Mouse (Mus musculus) embryonic fibroblast, embryonic 13.5 days (primary cell): ENCODE measurements around the gene Ppp2r3c. TPM values are rescaled to one million over a fixed set of nuclear protein-coding genes. Genes with fewer than 3 reads are reported as not detected.
"Not testable (repeated sequence)": the region's sequence is repeated elsewhere in the genome, so short reads cannot be mapped to it uniquely, and the experiment has no call there.

ENCODE experiments used
- H3K27ac ChIP-seq: 2 replicates; pipeline ENCODE4 v1.5.1; 2012; ENCODE audit warnings: low read length, control low read depth, inconsistent platforms; ENCODE audit not compliant: insufficient read depth
- H3K4me1 ChIP-seq: 2 replicates; pipeline ENCODE4 v1.6.1; 2011; ENCODE audit warnings: low read length; ENCODE audit not compliant: control insufficient read depth, insufficient read depth
- H3K4me3 ChIP-seq: 2 replicates; pipeline ENCODE4 v1.5.1; 2011; ENCODE audit warnings: mild to moderate bottlenecking, control low read depth, low read length; ENCODE audit not compliant: insufficient read depth
- CTCF ChIP-seq: IDR thresholded peaks from 2 replicates; pipeline ENCODE4 v1.5.1; 2011; ENCODE audit warnings: mild to moderate bottlenecking, control low read depth, low read length, moderate library complexity, borderline replicate concordance; ENCODE audit not compliant: insufficient read depth
- POLR2A ChIP-seq: IDR thresholded peaks from 2 replicates; pipeline ENCODE4 v1.6.1; 2011; ENCODE audit warnings: low read depth, mild to moderate bottlenecking, control low read depth, low read length, moderate library complexity
- polyA plus RNA-seq: library from polyadenylated mRNA; stranded (reverse); fragments of >200 nt; gene quantifications from 2 replicates; pipeline ENCODE4 v1.2.4, GENCODE M21; 2011; ENCODE audit warnings: low read depth; ENCODE audit not compliant: missing spikeins, insufficient read length

The Ppp2r3c gene
- 27.2 and 31.0 TPM in 2 replicates for polyA plus RNA-seq

DNA sequence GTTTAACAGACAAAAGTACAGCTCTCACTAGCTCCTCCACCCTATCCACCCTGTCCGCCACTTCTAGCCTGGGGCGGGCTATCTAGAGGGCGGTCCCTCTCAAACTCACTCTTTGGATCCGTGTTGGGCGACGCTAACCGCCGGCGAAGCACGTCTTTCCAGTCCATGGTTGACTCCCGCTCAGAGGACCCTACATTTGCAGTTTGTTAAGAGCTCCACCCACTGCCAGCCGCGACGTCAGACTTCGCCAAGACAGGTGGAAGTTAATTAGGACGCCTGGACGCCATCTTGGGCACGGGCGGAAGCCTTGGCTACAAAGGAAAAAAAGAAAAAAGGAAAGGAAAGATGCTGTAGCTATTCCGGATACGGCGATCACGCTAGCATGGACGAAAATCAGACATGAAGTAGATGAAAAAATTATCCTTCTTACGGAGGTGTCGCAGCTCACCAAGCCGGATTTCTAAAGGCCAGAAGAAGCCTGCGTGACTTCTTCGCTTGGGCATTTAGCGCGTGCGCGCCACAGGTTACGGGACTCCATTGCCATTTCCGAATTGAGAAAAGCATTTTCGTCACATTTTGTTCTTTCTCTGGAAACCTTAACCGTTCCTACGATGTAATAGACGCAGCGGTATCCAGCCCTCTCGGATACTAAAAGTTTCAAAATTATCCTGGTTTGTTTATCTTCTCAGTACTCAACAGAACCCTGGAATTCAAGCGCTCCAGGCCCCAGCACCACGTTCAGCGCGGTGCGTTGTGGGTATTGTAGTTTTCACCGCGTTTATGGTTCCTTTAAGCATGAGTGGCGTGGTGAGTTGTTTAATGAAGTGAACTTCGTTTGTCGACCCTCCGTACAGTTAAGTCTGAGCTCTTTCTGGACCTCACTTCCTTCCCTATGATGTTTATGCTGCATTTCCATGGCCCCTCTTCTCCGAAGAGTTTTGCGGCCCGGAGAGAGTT lies at the start of gene Ppp2r3c:
Gene Ppp2r3c (minus strand): TSS at position 514 of the 957 bp plus-strand sequence.
- H3K4me3 ChIP-seq: peak within 1 kb of the TSS; percentile 90
- H3K27ac ChIP-seq: peak within 1 kb of the TSS; percentile 98
- TF ChIP-seq POLR2A (peak; percentile 80), CTCF (no peak)
- H3K4me1 ChIP-seq: peaks cover 6% of the 10 kb centered on the region; the same call in 1 of the 2 replicates

DNA sequence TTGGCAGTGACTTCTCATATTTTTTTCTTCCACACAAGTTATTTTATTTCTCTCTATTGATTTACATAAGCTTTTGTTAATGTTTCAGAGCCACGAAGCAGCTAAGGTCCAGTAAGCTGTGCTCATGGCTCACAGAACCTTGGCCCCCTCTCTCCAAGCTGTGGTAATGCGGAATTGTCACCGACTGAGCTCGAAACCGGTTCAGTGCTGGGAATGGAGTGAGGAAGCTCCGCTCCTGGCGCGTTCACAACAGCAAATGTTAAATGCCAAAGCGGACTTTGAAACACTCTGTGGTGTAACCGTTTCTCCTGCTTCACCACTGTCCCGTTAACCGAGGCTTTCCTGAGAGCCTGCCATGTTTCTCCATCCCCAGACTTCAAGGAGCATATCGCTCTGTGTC lies 41.8 kb upstream of the Ppp2r3c start:
- TF ChIP-seq CTCF: no peak
- TF ChIP-seq POLR2A: no peak
- Histone ChIP-seq H3K4me3 (no peak overlapping the region), H3K4me1 (peaks cover 6% of the 10 kb centered on the region), H3K27ac (no peak overlapping the region)

DNA sequence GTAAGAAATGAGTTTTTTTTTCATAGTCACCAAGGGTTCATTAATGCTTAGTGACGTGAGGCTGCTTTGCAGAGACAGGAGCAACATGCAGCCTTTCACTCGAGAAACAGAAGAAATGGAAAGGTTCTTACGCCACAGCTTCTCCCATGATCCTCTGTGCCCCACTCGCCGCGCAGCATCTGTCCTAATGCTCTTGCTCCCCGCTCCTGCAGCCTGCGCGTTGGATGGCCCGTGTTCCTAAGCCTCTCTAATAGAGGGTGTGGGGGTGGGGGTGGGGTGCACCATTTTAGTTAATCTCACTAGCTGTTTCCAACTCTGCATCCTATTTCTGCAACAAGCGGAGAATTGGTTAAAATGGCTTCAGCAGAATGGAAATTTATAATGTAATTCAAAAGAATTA lies 41.2 kb upstream of the Ppp2r3c start:
- no peak overlapping the region; the same call in 1 of the 2 replicates for H3K27ac ChIP-seq
- no peak overlapping the region for H3K4me3 ChIP-seq
- peaks cover 6% of the 10 kb centered on the region for H3K4me1 ChIP-seq
- TF ChIP-seq POLR2A (no peak), CTCF (no peak)

DNA sequence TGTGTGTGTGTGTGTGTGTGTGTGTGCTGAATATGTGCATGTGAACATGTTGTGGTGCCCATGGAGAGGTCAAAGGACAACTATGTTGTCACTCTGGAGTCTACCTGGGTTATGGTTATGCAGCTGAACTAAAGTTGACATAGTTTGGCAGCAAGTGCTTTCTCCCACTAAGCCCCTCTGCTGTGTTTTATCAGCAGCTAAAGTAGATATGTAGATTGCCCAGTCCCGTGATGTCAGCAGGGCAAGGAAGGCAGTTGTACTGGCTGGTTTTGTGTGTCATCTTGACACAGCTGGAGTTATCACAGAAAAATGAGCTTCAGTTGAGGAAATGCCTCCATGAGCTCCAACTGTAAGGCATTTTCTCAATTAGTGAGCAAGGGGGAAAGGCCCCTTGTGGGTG lies 40.2 kb upstream of the Ppp2r3c start:
- peak overlapping the region; percentile 20; the same call in 1 of the 2 replicates for H3K27ac ChIP-seq
- H3K4me3 ChIP-seq, H3K4me1 ChIP-seq: not testable (repeated sequence)

DNA sequence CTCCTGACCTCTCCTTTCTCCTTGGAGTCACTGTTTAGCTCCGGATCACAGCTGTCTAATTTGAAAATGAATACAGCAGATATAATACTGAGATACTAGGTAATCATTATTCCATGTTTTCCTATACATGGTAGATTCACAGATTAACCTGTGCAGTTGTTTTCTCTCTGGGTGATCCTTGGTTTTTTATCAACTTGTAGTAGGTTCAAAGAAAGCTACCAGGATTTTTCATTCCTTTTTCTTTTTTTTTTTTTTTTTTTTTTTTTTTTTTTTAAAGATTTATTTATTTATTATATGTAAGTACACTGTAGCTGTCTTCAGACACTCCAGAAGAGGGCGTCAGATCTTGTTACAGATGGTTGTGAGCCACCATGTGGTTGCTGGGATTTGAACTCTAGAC lies 35.7 kb upstream of the Ppp2r3c start:
- not testable (repeated sequence) for H3K4me1 ChIP-seq, H3K4me3 ChIP-seq

DNA sequence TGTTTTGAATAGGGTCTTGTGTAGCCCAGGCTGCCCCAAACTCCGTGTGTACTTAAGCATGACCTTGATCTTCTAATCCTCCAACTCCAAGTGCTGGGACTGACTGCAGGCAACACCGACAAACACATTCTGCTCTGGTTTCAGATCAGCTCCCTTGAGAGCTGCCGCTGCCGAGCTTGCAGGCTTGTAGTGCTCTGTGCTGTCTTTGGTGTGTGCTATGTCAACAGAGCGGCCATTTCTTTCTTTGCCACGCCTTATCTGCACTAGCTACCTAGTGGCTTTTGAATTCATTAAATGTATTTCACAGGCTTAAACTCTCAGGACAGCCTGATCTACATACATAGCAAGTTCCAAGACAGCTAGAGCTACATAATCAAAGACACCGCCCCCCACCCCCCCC lies 30.9 kb upstream of the Ppp2r3c start:
- Histone ChIP-seq H3K27ac (no peak overlapping the region), H3K4me1 (no peaks in the 10 kb centered on the region), H3K4me3 (no peak overlapping the region)
- TF ChIP-seq POLR2A: no peak
- no peak for TF ChIP-seq CTCF

More for the DNA sequence above, 35.7 kb upstream of the Ppp2r3c start:
- H3K27ac ChIP-seq: not testable (repeated sequence)

DNA sequence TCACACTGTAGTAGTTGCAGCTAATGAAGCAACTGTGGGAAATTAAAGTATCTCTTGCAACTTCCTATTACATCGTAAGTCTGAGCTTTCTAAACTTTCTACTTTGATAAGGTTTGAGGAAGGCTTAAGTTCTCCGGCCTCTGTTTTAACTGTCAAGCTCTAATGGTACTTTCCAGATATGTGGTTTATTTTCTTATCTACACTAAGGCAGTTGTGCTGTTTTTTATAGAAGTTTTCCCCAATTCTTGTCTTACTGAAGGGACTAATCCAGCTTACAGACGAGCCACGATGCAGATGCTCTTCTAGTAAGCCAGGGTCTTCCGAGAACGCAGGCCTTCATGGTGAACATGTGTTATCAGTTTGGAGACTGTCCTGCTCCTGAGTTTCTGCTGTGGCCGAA lies 26.6 kb upstream of the Ppp2r3c start:
- Histone ChIP-seq H3K27ac (no peak overlapping the region), H3K4me1 (no peaks in the 10 kb centered on the region), H3K4me3 (no peak overlapping the region)
- TF ChIP-seq CTCF (no peak), POLR2A (no peak)

DNA sequence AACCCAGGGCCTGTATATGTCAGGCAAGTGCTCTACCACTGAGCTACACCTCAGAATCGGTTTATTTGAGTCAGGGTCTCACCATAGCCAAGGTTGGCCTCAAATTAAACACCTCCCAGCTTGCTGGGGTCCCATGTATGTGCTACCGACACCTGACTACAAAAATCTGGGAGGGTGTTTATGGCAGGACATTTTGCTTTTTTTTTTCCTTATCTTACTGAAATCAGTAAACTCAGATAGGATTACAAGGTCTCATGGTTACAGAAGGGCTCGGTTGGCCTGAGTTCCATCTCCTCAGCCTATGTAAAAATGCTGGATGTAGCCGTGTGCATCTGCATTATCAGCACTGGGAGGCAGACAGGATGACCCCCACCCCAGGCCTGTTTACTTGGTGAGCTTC lies 26.0 kb upstream of the Ppp2r3c start:
- no peak overlapping the region for H3K4me3 ChIP-seq
- H3K27ac ChIP-seq: no peak overlapping the region
- H3K4me1 ChIP-seq: no peaks in the 10 kb centered on the region
- TF ChIP-seq CTCF (no peak), POLR2A (no peak)

DNA sequence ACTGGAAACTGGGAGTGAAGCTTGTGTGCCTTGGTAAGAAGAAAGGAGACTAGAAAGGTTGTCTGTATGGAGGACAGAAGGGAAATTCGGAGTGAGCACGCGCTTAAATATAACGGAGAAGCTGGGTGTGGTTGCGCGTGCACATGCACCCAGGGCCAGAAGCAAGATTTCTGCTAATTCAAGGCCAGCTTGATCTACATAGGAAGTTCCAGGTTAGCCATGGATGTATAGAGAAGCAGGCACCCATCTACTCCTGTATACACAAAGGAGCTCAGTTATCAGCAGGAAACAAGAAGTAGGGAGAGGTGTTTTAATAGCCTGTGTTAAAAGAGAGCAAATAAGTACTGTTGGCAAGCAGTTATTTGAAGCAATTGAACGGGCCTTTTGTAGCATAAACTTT lies 22.9 kb upstream of the Ppp2r3c start:
- no peak overlapping the region for H3K27ac ChIP-seq
- H3K4me3 ChIP-seq: no peak overlapping the region
- no peaks in the 10 kb centered on the region for H3K4me1 ChIP-seq
- TF ChIP-seq CTCF (no peak), POLR2A (no peak)

DNA sequence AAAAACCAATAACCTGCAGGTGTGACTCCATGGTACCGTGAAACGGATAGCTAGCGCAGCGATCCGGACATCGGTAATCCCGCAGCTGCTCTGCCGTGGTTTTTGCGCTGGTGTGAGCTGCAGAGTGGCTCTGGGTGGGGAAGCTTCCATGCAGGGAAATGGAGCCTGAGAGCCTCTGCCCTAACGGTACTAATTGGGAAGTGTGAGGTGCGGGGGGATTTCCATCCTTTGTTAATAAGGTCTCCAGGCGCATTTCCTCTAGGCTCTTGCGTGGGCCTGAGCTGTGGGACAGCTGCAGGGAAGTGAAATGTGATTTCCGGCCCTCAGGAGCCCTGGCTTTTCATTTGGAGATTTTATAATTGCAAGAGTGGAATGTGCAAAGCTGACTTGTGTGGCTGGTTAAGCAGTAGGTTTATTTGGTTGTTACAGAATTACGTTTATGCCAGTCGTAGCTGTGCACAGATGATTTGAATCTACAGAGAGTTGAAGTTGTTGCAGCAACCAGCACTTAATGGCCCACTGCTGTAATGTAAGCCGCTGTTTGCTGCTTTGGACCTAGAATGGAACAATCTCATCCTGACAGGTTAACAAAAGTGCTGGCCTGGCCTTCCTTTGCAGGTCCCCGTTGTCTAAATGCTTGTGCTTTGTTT lies 19.0 kb upstream of the Ppp2r3c start:
- Histone ChIP-seq H3K4me1 (no peaks in the 10 kb centered on the region), H3K4me3 (no peak overlapping the region), H3K27ac (no peak overlapping the region)
- TF ChIP-seq CTCF: no peak
- TF ChIP-seq POLR2A: no peak
